Mouse (Mus musculus) megakaryocyte progenitor cell, adult 5-6 weeks (primary cell): ENCODE data around the gene Mthfd1l. TPM values are rescaled to one million over a fixed set of nuclear protein-coding genes. Genes with fewer than 3 reads are reported as not detected.
"Not testable (repeated sequence)": the region's sequence is repeated elsewhere in the genome, so short reads cannot be mapped to it uniquely, and the experiment has no call there.

ENCODE experiments used
- ATAC-seq: replicated peaks from 2 replicates; pipeline ENCODE4 v1.8.0; 2016; ENCODE audit warnings: mild to moderate bottlenecking, moderate TSS enrichment, inconsistent platforms; ENCODE audit not compliant: poor library complexity
- total RNA-seq, 2 experiments: library from RNA; stranded (forward) in 1 of 2; stranded (reverse) in 1 of 2; fragments of 157-497, 149-512 nt in 1 of 2; fragments of 200-1000 nt in 1 of 2; gene quantifications; 2 replicates each; pipeline versions ENCODE4 v1.2.3 to v1.2.4; 2015 to 2017

The Mthfd1l gene
- total RNA-seq, 2 experiments from 2014 or later = 39.4 to 99.8 TPM

DNA sequence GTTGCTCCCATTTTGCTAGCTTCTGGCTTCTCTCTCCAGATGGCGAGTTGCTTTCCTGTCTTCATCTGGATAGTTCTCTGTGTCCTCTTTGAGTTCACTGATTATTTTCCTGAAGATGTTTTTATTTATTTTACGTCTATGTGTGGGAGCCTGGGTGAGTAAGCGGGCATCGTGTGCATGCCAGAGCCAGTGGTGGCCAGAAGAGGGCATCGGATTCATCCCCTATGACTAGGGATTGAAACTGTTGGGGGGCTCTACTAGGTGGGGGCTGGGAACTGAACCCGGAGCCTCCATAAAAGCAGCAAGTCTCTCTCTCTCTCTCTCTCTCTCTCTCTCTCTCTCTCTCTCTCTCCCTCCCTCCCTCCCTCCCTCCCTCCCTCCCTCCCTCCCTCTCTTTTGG lies 227.0 kb downstream of the Mthfd1l start:
- no peak for ATAC-seq

DNA sequence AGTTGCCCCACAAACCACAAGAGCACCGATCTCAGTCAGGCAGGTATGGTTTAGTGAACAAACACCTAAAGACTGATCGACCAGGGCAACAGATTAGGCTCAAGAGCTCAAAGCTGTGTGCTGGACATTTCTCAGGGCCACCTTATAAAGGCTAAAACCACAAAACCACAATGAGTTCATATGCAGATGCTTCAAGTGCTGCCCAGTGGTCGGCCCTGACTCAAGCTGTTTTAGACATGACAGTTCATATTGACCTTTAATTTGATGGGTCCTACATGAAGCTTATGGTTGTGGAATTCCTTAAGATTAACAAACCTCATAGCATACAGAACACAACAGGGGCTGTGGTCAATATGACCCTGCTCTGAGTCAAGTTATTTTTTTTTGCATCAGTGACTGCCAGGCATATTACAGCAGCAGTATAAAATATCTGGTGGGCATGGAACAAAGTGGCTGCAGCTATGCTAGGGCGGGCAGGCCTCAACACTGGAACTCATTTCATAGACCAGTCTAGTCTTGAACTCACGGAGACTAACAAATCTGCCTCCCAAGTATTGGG lies 227.7 kb downstream of the Mthfd1l start:
- no peak for ATAC-seq

DNA sequence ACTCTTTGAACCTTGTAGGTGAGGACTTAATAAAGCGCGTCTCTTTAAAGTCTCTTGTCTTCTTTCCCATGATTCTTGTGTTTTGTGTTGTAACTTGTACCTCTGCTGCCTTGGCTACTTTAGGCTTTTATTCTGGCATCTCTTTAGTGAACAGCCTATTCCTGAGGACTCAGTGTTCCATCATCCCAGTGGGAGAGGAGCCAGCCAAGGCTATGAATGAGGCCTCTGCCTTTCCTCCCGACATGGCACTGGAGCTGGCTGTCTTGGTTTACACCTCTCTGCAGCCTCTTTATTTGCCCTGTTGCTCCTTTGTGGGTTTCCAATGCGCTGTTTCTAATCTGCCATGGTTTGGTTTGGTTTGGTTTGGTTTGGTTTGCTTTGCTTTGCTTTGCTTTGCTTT lies 228.2 kb downstream of the Mthfd1l start:
- ATAC-seq = no peak

DNA sequence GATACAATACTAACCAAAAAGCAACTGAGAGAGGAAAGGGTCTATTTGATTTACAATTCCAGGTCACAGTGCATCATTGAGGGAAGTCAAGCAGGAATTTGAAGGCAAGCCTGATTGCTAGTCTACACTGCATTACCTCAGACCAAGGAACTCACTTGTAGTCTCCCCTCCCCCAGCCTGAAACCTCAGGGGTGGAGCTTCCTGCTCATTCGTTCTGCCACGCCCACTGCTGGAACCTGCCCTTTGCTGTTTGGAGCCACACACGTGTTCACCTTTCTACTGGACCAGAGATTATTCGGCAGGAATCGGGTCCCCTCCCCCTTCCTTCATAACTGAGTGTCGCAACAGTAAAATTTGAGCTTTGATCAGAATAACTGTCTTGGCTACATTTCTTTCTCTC lies 230.7 kb downstream of the Mthfd1l start:
- not testable (repeated sequence) for ATAC-seq

DNA sequence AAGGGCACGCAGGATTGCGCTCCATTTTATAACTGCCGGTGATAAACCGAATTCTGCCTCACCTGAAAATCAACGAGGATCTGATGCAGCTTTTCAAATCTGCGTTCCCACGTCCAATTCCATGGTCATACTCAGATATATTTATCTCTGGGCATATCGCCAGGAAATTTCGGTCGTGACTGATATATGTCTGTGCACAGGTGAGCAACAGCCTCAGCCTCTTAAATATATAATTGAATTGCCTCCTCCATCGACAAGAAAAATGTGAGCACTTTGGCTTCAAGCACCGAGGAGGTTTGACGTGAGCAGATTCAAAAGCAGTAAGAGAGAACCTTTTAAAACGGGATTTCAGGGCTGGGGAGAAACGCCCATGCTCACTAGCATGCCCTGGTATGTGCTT lies 236.1 kb downstream of the Mthfd1l start:
- ATAC-seq = no peak

DNA sequence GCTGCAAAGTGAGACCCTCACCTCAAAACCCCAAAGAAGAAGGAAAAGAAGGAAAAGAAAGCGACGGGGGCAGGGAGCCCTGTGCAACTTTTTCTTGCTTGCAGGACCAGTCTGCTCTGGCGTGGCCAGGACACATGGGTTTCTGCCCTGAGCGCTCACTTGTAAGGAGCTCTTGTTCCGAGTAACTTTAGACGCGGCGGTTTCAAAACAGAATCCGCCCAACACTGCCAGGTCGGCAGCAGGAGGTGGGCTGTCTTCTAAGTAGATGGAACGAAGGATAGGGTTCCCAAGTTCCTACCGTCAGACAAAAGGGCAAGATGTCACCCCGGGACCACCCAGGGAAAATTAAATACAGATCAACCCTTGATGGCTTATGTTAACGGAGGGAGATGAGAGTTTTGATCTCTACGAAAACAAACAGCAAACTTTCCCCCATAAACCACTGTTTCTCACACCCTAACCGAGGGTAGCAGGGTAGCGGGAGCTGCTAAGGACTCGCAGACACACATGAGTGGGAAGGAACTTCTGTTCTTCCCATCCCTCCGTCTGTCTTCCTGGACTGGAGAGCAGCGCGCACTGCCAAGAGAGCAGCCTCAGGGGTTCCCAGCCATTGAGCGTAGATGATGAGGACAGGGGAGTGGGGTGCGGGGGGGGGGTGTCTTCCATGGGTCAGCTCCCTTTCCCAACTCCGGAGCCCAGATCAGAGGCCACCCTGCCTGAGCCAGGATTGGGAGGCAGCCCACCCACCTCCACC lies 237.6 kb downstream of the Mthfd1l start:
- ATAC-seq = no peak

DNA sequence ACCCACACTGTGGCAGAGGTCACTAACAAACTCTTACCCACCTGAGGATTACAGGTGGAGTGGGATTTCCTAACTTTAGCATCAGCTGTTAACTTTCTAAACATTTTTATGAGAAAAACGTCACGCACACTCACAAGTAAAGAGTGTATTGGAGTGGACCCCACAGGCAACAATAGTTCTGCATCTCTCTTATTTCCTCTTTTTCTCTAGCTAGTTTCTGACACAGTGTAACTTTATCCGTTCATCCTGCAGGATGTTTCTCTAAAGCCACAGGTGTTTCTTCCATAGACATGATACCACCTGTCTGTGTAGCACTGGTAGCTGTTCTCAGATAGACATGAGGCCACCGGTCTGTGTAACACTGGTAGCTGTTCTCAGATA lies 238.1 kb downstream of the Mthfd1l start:
- no peak for ATAC-seq

Other genes with a start within 250 kb of the Mthfd1l start
- 0.83 and 1.6 TPM in 2 replicates for gene Plekhg1, start 232.8 kb upstream of the Mthfd1l start, total RNA-seq (2015)
- 1.3 and 1.6 TPM in 2 replicates for gene Plekhg1, start 232.8 kb upstream of the Mthfd1l start, total RNA-seq (2017)